ENCODE assay signal across 8 mouse cellular contexts in the genomic region with DNA sequence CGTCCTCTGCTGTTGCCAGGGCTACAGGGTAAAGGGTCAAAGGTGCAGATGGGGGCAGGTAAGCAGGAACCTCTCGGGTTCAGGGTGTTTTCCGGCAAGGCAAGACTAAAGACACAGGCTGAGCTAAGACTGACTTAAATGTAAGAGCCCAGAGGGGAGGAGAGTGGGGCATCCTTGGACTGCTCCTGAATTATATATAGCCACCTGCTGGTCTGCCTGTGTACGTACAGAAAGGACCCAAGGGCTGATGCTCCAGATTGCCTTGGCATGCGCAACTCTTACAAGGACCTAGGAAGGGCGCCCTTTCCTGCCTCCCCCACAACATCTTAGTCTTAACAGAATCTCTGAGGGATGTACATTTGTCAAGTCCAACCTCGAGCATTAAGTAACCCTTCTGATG.
A peak's percentile ranks its signal among the peaks of the same experiment; 100 is the strongest.
DNase-seq lines count a peak whose midpoint lies in the region; ATAC-seq and TF ChIP-seq lines count a peak whose summit lies in the region.

No protein-coding gene starts in this region.

- WGBS in hindbrain, postnatal 0 days, result 58% methylated on average over 7 of the region's 7 CpGs

- no peaks in the 10 kb centered on the region for H3K27me3 ChIP-seq in hindbrain, postnatal 0 days (ENCODE audit: insufficient read depth, low read length)

- no peaks in the 10 kb centered on the region for H3K9me3 ChIP-seq in hindbrain, postnatal 0 days (ENCODE audit: low read length)

- TF ChIP-seq CTCF in hindbrain, postnatal 0 days (IDR thresholded peaks at IDR 0.05; ENCODE audit: low read depth), result peak; percentile 58

- H3K4me2 ChIP-seq in hindbrain, postnatal 0 days (ENCODE audit: low read depth, low read length), result no peak overlapping the region

- no peaks in the 10 kb centered on the region for H3K4me1 ChIP-seq in hindbrain, postnatal 0 days (ENCODE audit: insufficient read depth, low read length)

- H3K9ac ChIP-seq in hindbrain, postnatal 0 days (replicated peaks; ENCODE audit: low read length), result no peak overlapping the region

- peak; percentile 19 for DNase-seq in kidney, adult 9 months
- no peak for DNase-seq in kidney, adult 11 months
- peak; percentile 67 for DNase-seq in embryo, embryonic 10.5 days (ENCODE audit: low spot score)
- peak; percentile 46 for DNase-seq in hindbrain, postnatal 0 days (ENCODE audit: low spot score)
- no peak for DNase-seq in Muller cell, postnatal 12 days (ENCODE audit: inconsistent ontology term)
- DNase-seq in layer of hippocampus, adult 9-11 months, result no peak
- DNase-seq in urinary bladder, postnatal 36 days (ENCODE audit: low spot score in 2 of 2), result no peak

- peak; percentile 70 for ATAC-seq in hindbrain, postnatal 0 days
- ATAC-seq in megakaryocyte progenitor cell, adult 5-6 weeks (replicated peaks; ENCODE audit: poor library complexity), result 0 out of 2 replicates have a peak, but pooled peaks have one; percentile 26

- no peak overlapping the region for H3K4me3 ChIP-seq in hindbrain, postnatal 0 days (ENCODE audit: low read length)

- H3K36me3 ChIP-seq in hindbrain, postnatal 0 days (ENCODE audit: insufficient read depth, low read length), result no peaks in the 10 kb centered on the region

- no peak overlapping the region for H3K27ac ChIP-seq in hindbrain, postnatal 0 days

Comparison
In these comparisons a context has a peak if more than half of its experiments do, and no peak if none do; other contexts are left out.
1. DNase-seq: peak in kidney, adult 9 months (single experiment), embryo, embryonic 10.5 days (single experiment) and hindbrain, postnatal 0 days (single experiment); none in kidney, adult 11 months (single experiment), Muller cell, postnatal 12 days (single experiment), layer of hippocampus, adult 9-11 months (single experiment) and urinary bladder, postnatal 36 days (0 of 2).